Mouse (Mus musculus) embryonic facial prominence, embryonic 11.5 days (tissue): Measurements from ENCODE around the gene Kcnq1. TPM values are rescaled to one million over a fixed set of nuclear protein-coding genes. Genes with fewer than 3 reads are reported as not detected.

Experiments
- ATAC-seq: fragments of 200-750 bp; cut with Nextera tagmentation; replicated peaks from 2 replicates; pipeline ENCODE4 v1.8.0; 2017; ENCODE audit warnings: low read depth; ENCODE audit not compliant: insufficient number of reproducible peaks, low FRiP score, low TSS enrichment
- DNase-seq: peaks from one replicate; pipeline ENCODE4 v3.0.0-alpha.2; 2015; ENCODE audit warnings: low spot score
- H3K27ac ChIP-seq: fragments of 300-500 bp; sonication (generic); replicated peaks from 2 replicates; pipeline ENCODE4 v1.5.1; 2014; ENCODE audit warnings: mild to moderate bottlenecking, low read depth, low read length, control low read depth
- H3K27me3 ChIP-seq: fragments of 300-500 bp; sonication (generic); 2 replicates; pipeline ENCODE4 v1.6.1; 2014; ENCODE audit warnings: mild to moderate bottlenecking, low read length, moderate library complexity, mixed read lengths; ENCODE audit not compliant: control insufficient read depth, insufficient read depth
- H3K36me3 ChIP-seq: fragments of 300-500 bp; sonication (generic); replicated peaks from 2 replicates; pipeline ENCODE4 v1.6.1; 2014; ENCODE audit warnings: low read depth, mild to moderate bottlenecking, low read length, moderate library complexity, mixed read lengths; ENCODE audit not compliant: control insufficient read depth, insufficient read depth
- H3K4me1 ChIP-seq: fragments of 300-500 bp; sonication (generic); 2 replicates; pipeline ENCODE4 v1.6.1; 2014; ENCODE audit warnings: low read length, mixed read lengths; ENCODE audit not compliant: control insufficient read depth, insufficient read depth
- H3K4me2 ChIP-seq: fragments of 300-500 bp; sonication (generic); 2 replicates; pipeline ENCODE4 v1.6.1; 2014; ENCODE audit warnings: low read depth, mild to moderate bottlenecking, control low read depth, low read length, moderate library complexity
- H3K4me3 ChIP-seq: fragments of 300-500 bp; sonication (generic); 2 replicates; pipeline ENCODE4 v1.5.1; 2014; ENCODE audit warnings: low read depth, low read length, control low read depth
- H3K9ac ChIP-seq: fragments of 300-500 bp; sonication (generic); replicated peaks from 2 replicates; pipeline ENCODE4 v1.6.1; 2014; ENCODE audit warnings: mild to moderate bottlenecking, control low read depth, low read length
- H3K9me3 ChIP-seq: fragments of 300-500 bp; sonication (generic); replicated peaks from 2 replicates; pipeline ENCODE4 v1.6.1; 2016; ENCODE audit warnings: mild to moderate bottlenecking, low read length, inconsistent platforms, mixed read lengths; ENCODE audit not compliant: control insufficient read depth
- WGBS: fragments of 180-500 bp; shearing (Covaris S2); extraction: QIAGEN DNeasy Blood & Tissue Kit; methylation state at CpG from one replicate; pipeline ENCODE4 v1.1.7; 2014; 5-methylcytosine and 5-hydroxymethylcytosine counted together
- polyA plus RNA-seq: library from polyadenylated mRNA; unstranded; fragments of >200 nt; fragmentation: Nextera tagmentation; extraction: Ambion mirVana; gene quantifications from 2 replicates; pipeline ENCODE4 v1.2.1, GENCODE M21; 2014

The Kcnq1 gene
- polyA plus RNA-seq, 1 experiment from 2014 or later, result 0.81 TPM

DNA sequence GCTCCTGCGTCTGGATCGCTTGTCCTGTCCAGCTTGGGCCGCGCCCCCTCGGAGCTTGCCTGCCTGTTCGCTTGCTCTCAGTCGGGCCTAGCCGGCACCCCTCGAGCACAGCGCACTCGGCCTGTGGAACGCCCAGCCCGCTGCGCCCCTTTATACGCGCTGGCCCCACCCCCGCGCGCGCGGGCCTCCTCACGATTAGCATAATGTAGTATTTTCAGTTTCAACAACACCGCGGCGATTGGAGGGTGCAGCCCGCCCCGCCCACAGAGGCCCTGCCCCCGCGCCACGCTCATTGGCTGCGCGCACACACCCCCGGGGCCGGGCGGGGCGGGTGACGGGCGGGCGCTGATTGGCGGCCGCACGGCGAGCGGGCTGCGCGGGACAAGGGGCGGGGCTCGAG is 354.7 kb downstream of the Kcnq1 start, which contains the start of gene Cdkn1c:
TSS of gene Cdkn1c (minus strand) at position 177 of the 400 bp plus-strand sequence.
- peak within 1 kb of the TSS; percentile 65 for H3K27ac ChIP-seq
- peak within 1 kb of the TSS; percentile 76 for H3K9ac ChIP-seq
- H3K27me3 ChIP-seq, result 0 out of 2 replicates have a peak, but pooled peaks cover 2% of the 10 kb centered on the region
- peaks cover 19% of the 10 kb centered on the region for H3K9me3 ChIP-seq
- H3K4me1 ChIP-seq, result no peaks in the 10 kb centered on the region; the same call in 1 of the 2 replicates
- DNase-seq, result peak; percentile 90
- peak within 1 kb of the TSS; percentile 67 for H3K4me3 ChIP-seq
- no peaks in the 10 kb centered on the region for H3K36me3 ChIP-seq
- WGBS, result 23% methylated on average over 41 of the region's 48 CpGs
- peak; percentile 79 for ATAC-seq
- peak within 1 kb of the TSS; percentile 75 for H3K4me2 ChIP-seq

GRCm38 (mm10) chr7:143461294-143461870 is 355.2 kb downstream of the Kcnq1 start:
- peaks cover 19% of the 10 kb centered on the region for H3K9me3 ChIP-seq
- no peaks in the 10 kb centered on the region; the same call in 1 of the 2 replicates for H3K4me1 ChIP-seq
- no peaks in the 10 kb centered on the region for H3K36me3 ChIP-seq
- DNase-seq, result no peak
- WGBS, result 28% methylated on average over 26 of the region's 32 CpGs
- H3K4me3 ChIP-seq, result no peak overlapping the region
- ATAC-seq, result peak; percentile 50; the same call in 1 of the 2 replicates
- H3K9ac ChIP-seq, result peak overlapping the region; percentile 35; the same call in 1 of the 2 replicates
- H3K27me3 ChIP-seq, result 0 out of 2 replicates have a peak, but pooled peaks cover 2% of the 10 kb centered on the region
- H3K4me2 ChIP-seq, result peak overlapping the region; percentile 24
- 0 out of 2 replicates have a peak overlapping the region, but pooled peaks have one; percentile 31 for H3K27ac ChIP-seq

- H3K4me2 ChIP-seq, result no peak overlapping the region
- WGBS, result 35% methylated on average over 11 of the region's 11 CpGs
Measured at GRCm38 (mm10) chr7:143461920-143462319, 355.8 kb downstream of the Kcnq1 start.

GRCm38 (mm10) chr7:143462516-143462915 is 356.4 kb downstream of the Kcnq1 start:
- no peak for DNase-seq
- peaks cover 19% of the 10 kb centered on the region for H3K9me3 ChIP-seq
- no peaks in the 10 kb centered on the region for H3K36me3 ChIP-seq
- 0 out of 2 replicates have a peak, but pooled peaks cover 2% of the 10 kb centered on the region for H3K27me3 ChIP-seq
- no peak overlapping the region for H3K4me3 ChIP-seq
- H3K4me1 ChIP-seq, result no peaks in the 10 kb centered on the region; the same call in none of the 2 replicates
- H3K4me2 ChIP-seq, result no peak overlapping the region
- WGBS, result 77% methylated on average over 5 of the region's 5 CpGs
- H3K27ac ChIP-seq, result no peak overlapping the region
- ATAC-seq, result no peak
- H3K9ac ChIP-seq, result no peak overlapping the region

More at GRCm38 (mm10) chr7:143461920-143462319, 355.8 kb downstream of the Kcnq1 start:
- H3K4me3 ChIP-seq, result no peak overlapping the region
- peaks cover 19% of the 10 kb centered on the region for H3K9me3 ChIP-seq
- ATAC-seq, result no peak
- no peaks in the 10 kb centered on the region for H3K36me3 ChIP-seq
- no peak overlapping the region for H3K9ac ChIP-seq
- H3K4me1 ChIP-seq, result no peaks in the 10 kb centered on the region; the same call in 1 of the 2 replicates
- no peak for DNase-seq
- H3K27ac ChIP-seq, result 0 out of 2 replicates have a peak overlapping the region, but pooled peaks have one; percentile 31
- 0 out of 2 replicates have a peak, but pooled peaks cover 2% of the 10 kb centered on the region for H3K27me3 ChIP-seq

- WGBS, result 39% methylated on average over 11 of the region's 11 CpGs
- no peaks in the 10 kb centered on the region; the same call in none of the 2 replicates for H3K4me1 ChIP-seq
- ATAC-seq (no peak), DNase-seq (peak; percentile 86)
- 0 out of 2 replicates have a peak, but pooled peaks cover 2% of the 10 kb centered on the region for H3K27me3 ChIP-seq
- no peaks in the 10 kb centered on the region for H3K36me3 ChIP-seq
- no peak overlapping the region for H3K9ac ChIP-seq
- H3K9me3 ChIP-seq, result peaks cover 18% of the 10 kb centered on the region
- H3K4me3 ChIP-seq, result no peak overlapping the region
- H3K27ac ChIP-seq, result peak overlapping the region; percentile 38
- H3K4me2 ChIP-seq, result no peak overlapping the region
Measured at GRCm38 (mm10) chr7:143463865-143464415, 357.8 kb downstream of the Kcnq1 start.

DNA sequence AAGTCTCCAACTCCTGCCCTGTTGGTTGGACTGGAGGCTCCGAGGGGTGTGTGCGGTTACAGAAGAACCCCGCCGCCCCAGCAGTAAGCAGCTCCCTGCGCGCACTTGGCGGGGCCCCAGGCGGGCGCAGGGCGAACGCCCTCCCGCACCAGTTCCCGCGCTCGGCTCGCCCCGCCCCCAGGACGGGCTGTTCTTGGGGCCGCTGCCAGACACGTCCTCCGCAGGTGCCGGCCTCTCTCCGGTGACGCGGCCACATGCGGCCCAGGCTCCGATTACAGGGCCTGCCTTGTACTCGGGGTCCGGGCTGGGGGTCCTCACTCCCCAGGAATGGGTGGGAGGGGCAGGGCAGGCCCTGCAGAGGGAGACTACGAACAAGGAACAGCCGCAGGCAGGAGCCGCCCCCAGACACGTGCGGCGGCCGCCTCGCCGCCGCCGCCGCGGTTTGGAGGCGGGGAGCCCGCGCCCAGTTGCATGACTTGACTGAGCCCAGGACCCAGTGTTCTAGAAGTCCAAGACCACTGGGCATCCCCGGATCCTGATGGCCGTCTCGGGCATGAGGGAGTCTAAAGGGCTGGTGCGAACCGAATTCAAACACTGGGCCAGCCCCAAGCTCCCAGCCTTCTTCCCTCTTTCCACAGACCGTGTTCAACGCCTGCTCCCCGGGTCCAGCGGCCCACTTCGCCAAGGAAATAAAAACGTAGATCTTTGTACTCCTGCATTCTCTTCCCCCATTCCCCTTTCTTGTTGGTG is 358.8 kb downstream of the Kcnq1 start:
- no peaks in the 10 kb centered on the region; the same call in none of the 2 replicates for H3K4me1 ChIP-seq
- peak overlapping the region; percentile 36 for H3K4me2 ChIP-seq
- WGBS, result 32% methylated on average over 53 of the region's 56 CpGs
- no peaks in the 10 kb centered on the region for H3K36me3 ChIP-seq
- peak overlapping the region; percentile 39 for H3K9ac ChIP-seq
- peak overlapping the region; percentile 38; the same call in 1 of the 2 replicates for H3K27ac ChIP-seq
- ATAC-seq (peak; percentile 16; the same call in 1 of the 2 replicates), DNase-seq (peak; percentile 72)
- H3K4me3 ChIP-seq, result peak overlapping the region; percentile 7
- H3K9me3 ChIP-seq, result peaks cover 8% of the 10 kb centered on the region
- 0 out of 2 replicates have a peak, but pooled peaks cover 2% of the 10 kb centered on the region for H3K27me3 ChIP-seq

DNA sequence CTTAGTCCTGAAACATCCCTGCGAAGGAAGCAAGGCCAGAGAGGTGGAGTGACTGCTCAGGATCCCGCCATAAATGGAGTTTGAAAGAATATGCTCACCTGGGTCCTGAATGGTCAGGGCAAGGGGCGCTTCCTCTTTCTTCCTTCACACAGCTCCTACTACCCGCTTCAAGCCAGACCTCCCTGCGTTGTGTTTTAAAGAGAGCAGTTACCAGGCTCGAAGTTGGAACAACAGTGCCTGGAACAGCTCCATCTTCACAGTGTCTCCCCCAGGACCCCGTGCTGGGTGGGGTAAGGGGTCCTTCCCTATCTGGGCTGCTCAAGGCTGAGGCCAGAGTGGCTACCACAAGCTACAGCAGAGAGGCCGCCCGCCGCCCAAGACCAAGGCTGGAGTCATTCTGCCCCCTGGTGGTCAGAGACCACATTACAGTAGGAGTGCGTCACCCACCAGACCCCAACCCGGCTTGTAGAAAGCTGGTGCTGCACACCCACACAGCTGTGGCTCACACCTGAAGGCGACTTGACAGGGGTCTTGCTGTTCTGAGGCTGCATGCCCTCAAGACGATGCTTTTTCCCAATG is 360.0 kb downstream of the Kcnq1 start:
- Histone ChIP-seq H3K27ac (no peak overlapping the region), H3K4me3 (no peak overlapping the region), H3K9me3 (no peaks in the 10 kb centered on the region), H3K4me2 (no peak overlapping the region), H3K9ac (no peak overlapping the region), H3K36me3 (no peaks in the 10 kb centered on the region), H3K27me3 (no peaks in the 10 kb centered on the region), H3K4me1 (no peaks in the 10 kb centered on the region; the same call in none of the 2 replicates)
- ATAC-seq (peak; percentile 42; the same call in 1 of the 2 replicates), DNase-seq (peak; percentile 89)
- WGBS, result 36% methylated on average over 14 of the region's 14 CpGs
